ENCODE assay signal across 24 mouse cellular contexts in genomic region chr4:44295837-44296236, GRCm38 (mm10). TPM values are rescaled to one million over a fixed set of nuclear protein-coding genes. Genes with fewer than 3 reads are reported as not detected.
DNase-seq lines count a peak whose midpoint lies in the region; ATAC-seq lines count a peak whose summit lies in the region.
"Had no signal": no experiment of that assay in that cellular context is flagged by ENCODE, and none has a peak within 500 bp of the region (broad histone marks: within the 10 kb centered on the region; RNA-seq: fewer than 3 reads in every experiment).

No protein-coding gene starts in this region.

- H3K36me3 ChIP-seq in forebrain, embryonic 12.5 days (replicated peaks) = no peaks in the 10 kb centered on the region
- H3K36me3 ChIP-seq: embryonic facial prominence, embryonic 10.5 days; embryonic facial prominence, embryonic 12.5 days; G1E had no signal

- H3K4me2 ChIP-seq in forebrain, embryonic 12.5 days = no peak overlapping the region
- H3K4me2 ChIP-seq: embryonic facial prominence, embryonic 12.5 days had no signal

- no peaks in the 10 kb centered on the region for H3K4me1 ChIP-seq in forebrain, embryonic 12.5 days
- H3K4me1 ChIP-seq: embryonic facial prominence, embryonic 10.5 days; embryonic facial prominence, embryonic 12.5 days had no signal

- H3K9me3 ChIP-seq in forebrain, embryonic 12.5 days = no peaks in the 10 kb centered on the region
- H3K9me3 ChIP-seq: embryonic facial prominence, embryonic 10.5 days; embryonic facial prominence, embryonic 12.5 days; G1E had no signal

- H3K27ac ChIP-seq in forebrain, embryonic 12.5 days = no peak overlapping the region
- H3K27ac ChIP-seq: embryonic facial prominence, embryonic 10.5 days; embryonic facial prominence, embryonic 12.5 days had no signal

- no peak overlapping the region for H3K9ac ChIP-seq in forebrain, embryonic 12.5 days
- H3K9ac ChIP-seq: embryonic facial prominence, embryonic 12.5 days had no signal

- no peak for ATAC-seq in frontal cortex, adult (ENCODE audit: low TSS enrichment)
- no peak for ATAC-seq in forebrain, embryonic 12.5 days (ENCODE audit: low FRiP score)
- ATAC-seq: activated CD4-positive, CD25-positive, alpha-beta regulatory T cell, adult 4 months; CD4-positive, CD25-positive, alpha-beta regulatory T cell, adult 4 months; forebrain, embryonic 14.5 days; forebrain, embryonic 16.5 days had no signal

- no peak overlapping the region for H3K4me3 ChIP-seq in forebrain, embryonic 12.5 days (replicated peaks)
- H3K4me3 ChIP-seq: embryonic facial prominence, embryonic 10.5 days; embryonic facial prominence, embryonic 12.5 days had no signal

- no peaks in the 10 kb centered on the region for H3K27me3 ChIP-seq in forebrain, embryonic 12.5 days
- H3K27me3 ChIP-seq: embryonic facial prominence, embryonic 12.5 days had no signal

- WGBS in forebrain, embryonic 12.5 days = 64% methylated on average over 1 of the region's 1 CpGs

- DNase-seq in 3134 (ENCODE audit: extremely low read depth, insufficient read length, low spot score) (peak; percentile 26), 3T3-L1 (ENCODE audit: low read depth, low spot score) (peak; percentile 21), MN1 (ENCODE audit: low spot score) (peak; percentile 70), NIH3T3 (ENCODE audit: low read depth) (peak; percentile 36)
- no peak for DNase-seq in adrenal gland, adult 2 months
- DNase-seq in lung, postnatal 10 days = no peak
- DNase-seq: adrenal gland, postnatal 10 days; adrenal gland, postnatal 25 days; B cell, adult 2 months; cerebellum, adult 11 months; cerebellum, adult 2 months; cerebellum, adult 9-10 months; cerebellum, postnatal 10 days; cerebellum, postnatal 25 days had no signal

RNA-seq across cellular contexts. Expression of gene Melk, which starts 4.8 kb away (rescaled TPM):
- under 1 TPM; 0.72 to 0.86 TPM for total RNA-seq in adrenal gland, adult 2 months (2021)
- polyA plus RNA-seq in adrenal gland, adult 2 months (2012; rRNA removed) = 0.22 TPM in 2 replicates
- 57.8 and 57.9 TPM in 2 replicates for polyA plus RNA-seq in forebrain, embryonic 12.5 days (2016; fragmentation: Nextera tagmentation; extraction: Ambion mirVana)
- total RNA-seq: gastrocnemius, adult 18-20 months had no signal

Comparison
In these comparisons a context has a peak if more than half of its experiments do, and no peak if none do; other contexts are left out.
1. DNase-seq: peak in 3134 (single experiment), 3T3-L1 (single experiment), MN1 (single experiment) and NIH3T3 (single experiment); none in adrenal gland, adult 2 months (single experiment) and lung, postnatal 10 days (single experiment).
2. RNA of gene Melk, which starts 4.8 kb away (polyA plus RNA-seq): 57.8 to 57.9 TPM in forebrain, embryonic 12.5 days; 0.22 TPM in adrenal gland, adult 2 months; every median in the first group is over 10 times any median in the second.